Mouse (Mus musculus) adrenal gland, adult 10 weeks (tissue): ENCODE results near the gene Adh6b. TPM values are rescaled to one million over a fixed set of nuclear protein-coding genes. Genes with fewer than 3 reads are reported as not detected.

ENCODE experiments used
- polyA plus RNA-seq: library from polyadenylated mRNA; stranded (reverse); fragments of 350-450 nt; fragmentation: Illumina TruSeq; extraction: RNeasy Lipid Tissue Mini Kit (QIAGEN cat#74804); gene quantifications from one replicate; pipeline ENCODE4 v1.2.3, GENCODE M21; 2014; ENCODE audit warnings: low read depth, low replicate concordance

Gene Adh6b
- polyA plus RNA-seq: not detected

DNA sequence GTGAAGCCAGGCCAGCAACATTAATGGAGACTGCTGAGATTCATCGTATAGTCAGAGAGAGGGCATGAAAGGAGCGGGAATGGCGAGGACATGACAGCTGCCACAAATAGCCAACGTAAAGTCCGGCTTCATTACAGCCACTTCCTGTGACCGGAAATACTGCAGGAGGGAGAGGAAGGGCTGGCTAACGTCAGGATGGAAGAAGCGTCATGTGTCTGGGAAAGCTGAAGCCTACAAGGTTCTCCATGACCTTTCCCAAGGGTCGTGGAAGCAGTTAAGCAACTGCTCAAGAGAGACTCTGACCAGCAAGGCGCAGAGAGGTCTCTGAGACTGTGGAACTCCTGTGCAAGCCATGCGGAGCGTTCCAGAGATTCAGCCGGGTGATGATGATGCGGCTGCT lies at the start of gene Adh6b:
Adh6b (plus strand) TSS at position 305 of the 400 bp plus-strand sequence.

DNA sequence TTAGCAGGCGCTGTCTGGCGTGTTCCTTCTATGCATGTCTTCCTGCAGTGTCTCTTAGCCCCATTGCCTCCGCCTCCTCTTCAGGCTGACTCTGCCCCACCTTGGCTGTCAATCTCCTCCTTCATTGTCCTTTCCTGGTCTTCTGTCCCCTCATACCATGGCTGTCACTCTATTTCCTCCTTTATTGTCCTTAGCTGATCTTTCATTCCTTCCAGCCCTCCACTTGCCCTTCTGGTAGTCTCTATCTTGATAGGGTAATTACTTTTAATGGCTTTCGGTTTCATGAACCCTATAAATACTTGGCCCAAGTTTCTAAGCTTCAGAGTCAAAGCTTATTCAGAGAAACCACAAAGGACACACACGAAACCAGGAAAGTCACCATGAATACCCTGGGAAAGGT lies 28.6 kb upstream of the Adh6b start, which contains the start of gene Adh6a:
Adh6a (plus strand) TSS at position 322 of the 400 bp plus-strand sequence.

Other genes starting within 250 kb of the Adh6b start
- 12.7 TPM for gene Trmt10a, start 198.3 kb upstream of the Adh6b start, polyA plus RNA-seq
- 7.6 TPM for gene Mttp, start 196.8 kb upstream of the Adh6b start, polyA plus RNA-seq
- gene 4930579F01Rik, start 147.9 kb upstream of the Adh6b start, polyA plus RNA-seq: not detected
- 236 TPM for gene Adh7, start 124.0 kb upstream of the Adh6b start, polyA plus RNA-seq
- gene Adh1, start 80.8 kb upstream of the Adh6b start, polyA plus RNA-seq: 2,641 TPM
- not detected for gene Adh6a, start 28.5 kb upstream of the Adh6b start, polyA plus RNA-seq
- not detected for gene Adh4, start 73.7 kb downstream of the Adh6b start, polyA plus RNA-seq
- 224 TPM for gene Adh5, start 101.3 kb downstream of the Adh6b start, polyA plus RNA-seq
- gene Metap1, start 147.7 kb downstream of the Adh6b start, polyA plus RNA-seq: 112 TPM
- 387 TPM for gene Eif4e, start 184.4 kb downstream of the Adh6b start, polyA plus RNA-seq